Mouse (Mus musculus) cerebellum, adult 2 months (tissue): ENCODE data around the gene Fam171a2.

ENCODE experiments used
- CTCF ChIP-seq: fragments of 200-500 bp; IDR thresholded peaks from 2 replicates; pipeline ENCODE4 v1.5.1; 2011; ENCODE audit warnings: low read depth, mild to moderate bottlenecking, control low read depth, low read length, moderate library complexity, borderline replicate concordance; ENCODE audit not compliant: insufficient read depth
- POLR2A ChIP-seq: fragments of 200-500 bp; IDR thresholded peaks from 2 replicates; pipeline ENCODE4 v1.6.1; 2011; ENCODE audit warnings: low read length, control low read depth, borderline replicate concordance; ENCODE audit not compliant: insufficient read depth

DNA sequence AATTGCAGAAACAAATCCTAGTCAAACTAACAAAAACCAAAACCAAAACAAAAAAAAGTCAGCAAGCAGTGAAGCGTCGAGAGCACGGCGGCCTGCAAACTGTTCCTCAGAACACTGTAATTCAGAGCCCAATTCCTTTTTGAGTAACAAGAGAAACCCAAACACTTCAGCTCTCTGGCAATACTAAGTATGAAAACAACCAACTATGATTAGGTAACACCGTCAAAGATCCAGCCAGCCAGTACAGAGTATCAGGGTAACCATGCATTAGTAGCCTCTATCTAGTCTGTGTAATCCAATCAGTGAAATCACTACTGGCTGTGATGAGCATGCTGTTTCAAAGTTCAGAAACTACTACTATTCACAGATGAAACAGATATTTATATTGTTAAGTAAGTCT lies 48.3 kb upstream of the Fam171a2 start:
- TF ChIP-seq POLR2A (no peak), CTCF (no peak)
